Mouse (Mus musculus): ENCODE results near the gene Rps29.

Rps29 gene

DNA sequence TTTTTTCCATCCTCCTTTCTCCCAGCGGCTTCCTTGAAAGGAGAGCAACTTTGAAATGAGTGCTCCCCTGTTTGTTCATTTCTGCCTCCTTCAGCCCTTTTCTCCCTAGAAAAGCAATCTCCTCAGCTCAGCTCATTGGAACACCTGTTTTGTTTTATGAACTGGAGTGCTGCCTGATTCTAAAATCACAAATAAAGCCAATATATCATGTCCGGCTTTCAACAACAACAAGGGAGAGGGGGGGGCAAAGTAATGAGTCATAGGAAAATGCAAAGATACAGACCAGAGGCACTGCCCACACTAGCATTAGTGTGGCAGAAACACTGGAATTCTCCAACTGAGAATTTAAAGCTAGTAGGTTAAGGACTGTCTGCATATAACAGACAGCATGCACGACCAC is 31.4 kb downstream of the Rps29 start:
- no peak for DNase-seq

DNA sequence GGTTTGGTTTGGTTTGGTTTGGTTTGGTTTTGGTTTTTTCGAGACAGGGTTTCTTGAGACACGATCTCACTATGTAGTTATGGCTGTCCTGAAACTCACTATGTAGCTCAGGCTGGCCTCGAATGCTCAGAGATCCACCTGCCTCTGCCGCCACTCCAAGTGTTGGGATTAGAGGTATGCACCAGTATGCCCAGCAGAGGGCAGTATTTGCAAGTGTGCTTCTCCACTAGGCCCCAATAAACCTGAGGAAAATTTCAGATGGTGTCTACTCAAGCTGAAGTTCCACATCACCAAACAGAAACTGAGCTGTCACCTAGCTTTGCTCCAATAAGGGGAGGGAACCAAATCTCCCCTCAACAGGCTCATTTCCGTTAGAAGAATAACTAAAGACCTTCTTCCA is 31.8 kb downstream of the Rps29 start:
- DNase-seq = no peak

DNA sequence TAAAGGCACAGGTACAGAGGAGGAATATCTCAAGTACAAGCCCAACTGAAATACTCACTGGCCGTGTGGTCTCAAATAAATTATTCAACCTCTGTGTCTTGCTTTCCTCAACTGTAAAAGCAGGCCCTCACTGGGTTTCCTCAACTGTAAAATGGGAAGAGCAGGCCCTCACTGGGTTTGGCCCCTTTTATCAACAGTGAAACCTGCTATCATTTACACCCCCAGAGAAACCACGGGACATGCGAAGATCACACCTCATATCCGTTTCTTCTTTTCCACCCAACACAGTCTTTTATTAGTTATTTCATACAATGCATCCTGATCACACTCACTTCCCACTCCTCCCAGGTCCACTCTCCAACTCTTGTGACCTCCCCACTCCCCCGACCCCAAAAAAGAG is 33.9 kb downstream of the Rps29 start:
- no peak for DNase-seq

DNA sequence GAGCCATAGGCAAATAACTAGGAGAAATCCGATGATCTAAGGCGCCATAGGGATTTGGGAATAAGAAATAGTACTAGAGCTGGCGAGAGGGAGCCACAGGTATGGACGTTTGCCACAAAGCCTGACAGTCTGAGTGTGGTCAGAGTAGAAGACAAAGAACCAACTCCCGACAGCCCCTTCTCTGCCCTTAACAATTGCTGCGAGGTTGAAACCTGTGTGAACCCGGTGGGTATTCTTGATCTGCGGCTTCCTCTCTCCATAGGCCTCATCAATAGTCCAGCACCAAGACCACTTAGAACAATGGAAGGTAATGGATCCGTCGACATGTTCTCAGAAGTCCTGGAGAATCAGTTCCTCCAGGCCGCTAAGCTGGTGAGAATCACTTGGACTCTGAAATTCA is 36.2 kb downstream of the Rps29 start:
- no peak for DNase-seq

DNA sequence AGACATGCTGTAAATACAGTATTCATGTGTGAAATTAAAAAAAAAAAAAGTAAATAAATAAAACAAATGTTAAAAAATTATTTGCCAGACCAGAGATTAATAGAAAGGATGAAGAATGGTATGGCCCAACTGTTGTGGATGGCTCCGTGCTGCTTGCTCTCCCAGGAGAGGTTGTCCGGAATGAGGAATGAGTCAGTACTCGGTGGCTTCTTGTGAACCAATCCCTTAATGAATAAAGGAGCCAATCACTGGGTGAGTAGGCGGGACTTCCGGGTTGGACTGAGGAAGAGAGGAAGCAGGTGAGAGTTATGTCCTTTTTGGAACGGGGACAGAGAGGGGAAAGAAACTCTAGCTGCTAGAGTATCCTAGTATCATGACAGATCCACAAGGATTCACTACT is 39.1 kb downstream of the Rps29 start:
- no peak for DNase-seq

Measured in cerebellum, adult 11-12 months (tissue).